Mouse (Mus musculus) heart, postnatal 25 days (tissue): ENCODE results near the gene Sord. TPM values are rescaled to one million over a fixed set of nuclear protein-coding genes. Genes with fewer than 3 reads are reported as not detected.

ENCODE experiments used
- DNase-seq: peaks from one replicate; pipeline ENCODE4 v3.0.0; 2022; ENCODE audit warnings: low spot score
- intact Hi-C: fragments of 180-260 bp; cut with DNase I; formaldehyde crosslinking; loops from one replicate; pipeline ENCODE4 v1.15.1; 2025
- total RNA-seq, 2 experiments: library from RNA; stranded (reverse); gene quantifications; 2 replicates each; pipeline ENCODE4 v1.2.3; 2021

Gene Sord
- total RNA-seq, 2 experiments from 2014 or later, result 120 to 128 TPM

DNA sequence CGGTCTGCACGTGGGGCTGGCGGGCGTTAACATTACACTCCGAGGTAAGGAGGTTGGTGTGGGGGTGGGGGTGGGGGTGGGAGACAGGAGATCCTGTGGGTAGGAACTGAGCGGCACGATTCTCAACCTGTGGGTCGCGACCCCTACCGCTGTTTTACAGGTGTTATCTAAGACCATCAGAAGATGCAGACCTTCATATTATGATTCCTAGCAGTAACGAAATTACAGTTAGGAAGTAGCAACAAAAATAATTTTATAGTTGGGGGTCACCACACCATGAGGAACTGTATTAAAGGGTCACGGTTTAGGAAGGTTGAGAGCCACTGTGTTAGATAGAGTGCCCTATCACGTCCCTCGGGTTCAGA lies 66.1 kb downstream of the Sord start:
- intact Hi-C loops, result loop anchor here (2.0 kb wide), 1 partner anchor 106 kb away; no protein-coding TSS in a partner anchor
- DNase-seq, result no peak

DNA sequence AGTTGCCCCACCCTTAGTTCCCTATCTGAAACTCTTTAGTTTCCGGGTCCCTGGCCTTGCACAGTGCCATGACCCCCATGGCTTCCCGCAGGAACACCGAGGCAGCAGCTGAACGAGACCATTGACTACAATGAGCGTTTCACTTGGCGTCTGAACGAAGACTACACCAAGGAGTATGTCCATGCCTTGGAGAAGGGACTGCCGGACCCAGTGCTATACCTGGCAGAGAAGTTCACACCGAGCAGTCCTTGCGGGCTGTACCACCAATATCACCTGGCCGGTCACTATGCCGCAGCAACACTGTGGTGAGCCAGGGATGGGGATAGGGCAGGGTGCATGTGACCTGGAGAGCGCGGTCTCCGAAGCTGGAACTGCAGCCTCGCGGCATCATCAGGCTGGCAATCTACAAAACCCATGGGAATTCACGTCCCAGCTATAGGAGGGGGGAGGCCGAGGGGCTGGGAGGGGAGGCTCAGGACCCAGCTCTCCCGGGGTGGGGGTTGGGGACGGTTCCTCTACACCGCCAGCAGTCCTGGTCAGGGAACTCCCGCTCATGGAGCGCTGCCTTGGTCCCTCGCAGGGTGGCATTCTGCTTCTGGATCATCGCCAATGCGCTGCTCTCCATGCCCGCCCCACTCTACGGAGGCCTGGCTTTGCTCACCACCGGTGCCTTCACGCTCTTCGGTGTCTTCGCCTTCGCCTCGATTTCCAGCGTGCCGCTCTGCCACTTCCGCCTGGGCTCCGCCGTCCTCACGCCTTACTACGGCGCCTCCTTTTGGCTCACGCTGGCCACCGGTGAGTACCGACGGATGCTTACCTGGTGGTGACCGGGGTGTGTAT lies 66.8 kb downstream of the Sord start:
- DNase-seq, result no peak
- intact Hi-C loops, result loop anchor here (2.0 kb wide), 1 partner anchor 106 kb away; no protein-coding TSS in a partner anchor

DNA sequence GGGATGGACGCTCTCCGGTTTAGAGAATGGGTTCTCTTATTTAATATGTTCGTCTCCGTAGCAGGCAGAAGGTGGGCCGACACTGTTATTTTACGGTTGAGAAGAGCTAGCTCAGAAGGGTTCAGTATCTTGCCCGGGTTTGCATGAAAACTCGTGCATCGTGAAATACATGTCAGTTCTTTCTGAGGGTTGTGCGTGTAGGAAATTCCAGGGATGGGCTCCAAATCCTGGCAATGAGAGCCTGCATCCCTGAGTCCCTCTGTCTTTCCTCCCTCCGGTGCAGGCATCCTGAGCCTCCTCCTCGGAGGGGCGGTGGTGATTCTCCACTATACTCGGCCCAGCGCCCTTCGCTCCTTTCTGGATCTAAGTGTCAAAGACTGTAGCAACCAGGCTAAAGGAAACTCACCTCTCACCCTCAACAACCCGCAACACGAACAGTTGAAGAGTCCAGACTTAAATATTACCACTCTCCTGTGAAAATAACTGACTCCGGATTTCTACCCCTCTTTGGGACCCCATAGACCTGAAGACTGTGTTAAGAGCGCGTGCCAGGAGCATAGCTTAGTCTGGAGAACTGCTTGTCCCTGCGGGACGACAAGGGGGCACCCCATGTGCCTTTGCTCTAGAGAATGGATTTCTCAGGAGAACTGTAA lies 67.5 kb downstream of the Sord start:
- no peak for DNase-seq
- intact Hi-C loops, result loop anchor here (2.0 kb wide), 1 partner anchor 107 kb away; no protein-coding TSS in a partner anchor

DNA sequence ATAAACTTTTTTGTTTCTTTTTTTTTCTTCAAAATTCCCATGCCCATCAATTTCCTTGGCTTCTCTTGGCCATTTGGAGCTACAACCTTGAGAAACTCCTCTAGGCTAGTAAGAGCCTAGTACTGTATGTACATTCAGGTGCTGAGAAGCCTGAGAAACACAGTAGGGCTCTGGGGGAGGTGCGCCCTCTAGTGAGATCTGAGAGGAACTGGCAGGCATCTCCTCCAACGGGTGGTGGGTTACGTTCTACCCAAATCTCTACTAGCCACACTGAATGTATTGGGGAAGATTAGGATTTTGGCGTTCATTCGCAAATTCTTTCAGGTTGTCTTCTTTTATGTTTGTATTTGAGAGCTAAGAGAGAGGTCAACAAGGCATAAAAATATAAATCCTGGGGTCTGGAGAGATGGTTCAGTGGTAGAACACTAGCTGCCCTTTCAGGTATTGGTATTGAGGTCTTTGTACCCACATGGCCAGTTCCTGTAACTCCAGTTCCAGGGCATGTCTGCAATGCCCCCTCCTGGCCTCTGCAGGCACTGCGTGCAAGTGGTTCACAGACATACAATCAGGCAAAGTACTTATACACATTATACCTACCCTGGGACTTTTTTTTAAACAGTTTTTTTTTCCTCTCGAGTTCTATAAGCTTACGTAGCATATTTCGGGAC lies 68.2 kb downstream of the Sord start:
- DNase-seq, result no peak
- intact Hi-C loops, result no loop called here

DNA sequence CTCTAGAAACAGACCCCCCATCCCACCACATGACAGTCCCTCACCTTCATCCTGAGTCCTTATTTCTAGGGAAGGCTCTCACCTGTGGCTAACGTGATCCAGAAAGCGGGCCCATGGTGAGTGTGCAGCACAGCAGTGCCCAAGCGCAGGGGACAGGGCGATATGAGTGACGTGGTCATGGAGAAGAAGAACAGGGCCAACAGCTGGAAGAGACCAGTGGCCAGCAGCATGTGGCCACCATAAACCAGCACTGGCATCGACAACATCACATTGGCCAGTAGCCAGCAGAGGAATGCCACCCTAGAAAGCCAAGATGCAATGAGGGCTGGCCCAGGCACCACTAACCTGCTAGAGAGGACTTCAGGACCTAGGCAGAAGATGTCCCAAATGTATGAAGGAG lies 70.0 kb downstream of the Sord start:
- no peak for DNase-seq
- intact Hi-C loops, result no loop called here

DNA sequence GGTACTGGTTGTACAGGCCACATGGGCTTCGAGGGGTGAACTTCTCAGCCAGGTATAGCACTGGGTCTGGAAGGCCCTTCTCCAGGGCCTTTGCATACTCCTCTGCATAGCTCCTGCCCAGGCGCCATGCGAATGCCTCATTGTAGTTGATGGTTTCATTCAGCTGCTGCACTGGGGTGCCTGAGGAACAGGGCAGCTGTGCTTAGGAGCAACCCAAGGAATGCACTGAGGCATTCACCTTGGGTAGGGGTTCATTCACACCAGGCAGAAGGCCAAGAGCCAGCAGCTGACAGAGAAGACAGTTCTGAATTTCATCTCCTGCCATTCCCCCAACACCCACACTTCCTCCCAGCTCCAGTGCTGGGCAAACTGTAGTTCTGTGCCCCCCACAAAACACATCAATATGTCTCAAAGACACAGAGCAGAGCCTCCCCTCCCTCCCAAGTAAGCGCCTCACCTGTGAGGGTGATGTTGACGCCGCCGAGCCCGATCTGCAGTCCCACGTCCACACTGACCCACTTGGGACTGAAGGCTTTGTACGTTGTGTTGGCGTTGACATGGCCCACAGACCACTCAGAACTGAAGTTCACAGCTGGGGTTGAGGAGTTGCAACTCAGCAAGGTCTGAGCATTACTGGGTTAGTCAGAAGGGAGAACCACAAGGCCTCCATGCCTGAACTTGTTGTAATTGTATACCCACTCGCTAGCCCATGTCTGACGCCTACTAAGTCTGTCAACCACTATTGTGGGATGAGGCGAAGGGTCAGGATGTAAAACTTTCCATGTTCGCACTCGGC lies 70.7 kb downstream of the Sord start:
- intact Hi-C loops, result no loop called here
- no peak for DNase-seq

DNA sequence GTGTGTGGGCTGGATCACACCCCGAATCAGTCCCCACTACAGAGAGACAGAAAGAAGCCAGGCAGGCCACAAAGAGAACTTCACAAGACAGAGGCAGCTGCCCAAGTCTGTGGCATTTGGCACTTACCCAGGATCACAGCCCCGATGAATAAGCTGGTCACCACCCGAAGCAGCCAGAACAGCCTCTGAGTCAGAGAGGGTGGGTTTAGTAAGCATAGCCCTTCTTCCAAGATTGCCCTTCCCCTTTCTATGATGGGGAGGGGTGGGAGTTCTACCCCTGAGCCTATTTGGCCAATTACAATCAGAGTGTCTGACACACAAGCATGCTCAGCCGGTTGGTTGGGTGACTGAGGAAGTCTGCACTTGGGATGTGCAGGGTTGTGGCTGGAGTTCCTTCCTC lies 71.6 kb downstream of the Sord start:
- intact Hi-C loops, result no loop called here
- DNase-seq, result no peak

DNA sequence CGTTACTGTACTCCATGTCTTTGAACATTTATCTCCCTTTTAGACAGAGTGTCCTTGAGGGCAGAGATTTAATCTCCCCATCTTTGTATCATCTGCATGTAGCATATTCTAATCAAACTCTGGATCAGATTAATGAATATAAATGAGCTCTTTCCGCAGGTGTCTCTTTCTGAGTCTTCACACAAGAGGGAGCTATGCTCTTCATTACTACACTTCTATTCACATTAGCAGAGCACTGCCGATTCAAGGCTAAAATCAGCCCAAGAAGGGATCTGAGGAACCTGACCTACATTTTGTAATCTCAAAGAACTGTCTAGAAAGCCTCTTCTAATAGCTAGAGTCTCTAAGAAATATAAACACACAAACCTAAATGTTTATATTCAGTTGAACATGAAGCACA lies 75.1 kb downstream of the Sord start:
- intact Hi-C loops, result no loop called here
- no peak for DNase-seq

DNA sequence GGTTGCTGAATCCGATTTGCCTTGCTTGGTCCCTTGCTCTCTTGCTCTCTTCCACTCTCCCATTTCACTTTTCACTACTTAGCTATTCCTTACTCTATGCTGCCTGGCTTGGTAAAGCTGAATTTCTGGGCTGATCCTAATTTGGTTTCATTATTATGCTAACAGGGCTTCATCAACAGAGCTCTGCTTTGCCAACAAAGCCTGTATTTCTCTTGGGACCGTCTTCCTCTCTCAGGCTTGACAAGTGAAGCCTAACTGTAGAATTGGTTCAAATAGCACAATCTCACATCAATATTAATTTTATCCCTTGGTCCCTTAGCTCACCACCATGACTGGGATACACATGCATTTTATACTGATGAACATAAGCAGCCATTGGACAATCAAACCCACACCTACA lies 77.0 kb downstream of the Sord start:
- intact Hi-C loops, result no loop called here
- DNase-seq, result no peak

DNA sequence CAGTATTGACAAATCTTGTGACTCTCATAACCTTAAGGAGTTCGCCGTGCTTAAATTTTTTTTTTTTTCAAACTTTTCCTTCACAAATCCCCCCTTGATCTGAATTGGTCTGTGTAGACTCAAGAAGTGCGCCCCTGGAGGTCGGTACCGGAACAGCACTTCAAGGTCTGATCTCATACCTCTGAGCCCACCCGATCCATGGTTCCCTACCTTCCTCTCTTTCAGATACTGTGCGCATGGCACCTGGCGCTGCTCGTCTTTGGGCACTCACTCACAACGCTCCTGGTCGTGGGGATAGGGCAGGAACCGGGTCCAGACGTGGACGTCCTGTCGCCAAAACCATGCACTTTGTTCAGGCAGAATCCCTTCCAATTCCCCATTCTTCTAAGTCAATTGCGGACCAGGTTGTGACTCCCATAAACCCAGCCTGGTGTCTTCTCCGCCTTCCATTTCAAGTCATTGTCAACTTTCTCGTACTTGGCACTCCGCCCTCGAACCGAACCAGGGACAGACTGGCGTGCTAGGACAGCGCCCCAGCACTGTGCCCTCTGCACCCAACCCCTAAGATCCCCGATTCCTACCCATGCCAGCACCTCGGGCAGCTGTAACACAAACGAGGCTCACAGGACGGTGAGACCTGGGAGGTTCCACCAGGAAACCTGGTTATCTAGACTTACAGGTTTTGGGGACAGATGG lies 78.3 kb downstream of the Sord start:
- intact Hi-C loops, result no loop called here
- no peak for DNase-seq

DNA sequence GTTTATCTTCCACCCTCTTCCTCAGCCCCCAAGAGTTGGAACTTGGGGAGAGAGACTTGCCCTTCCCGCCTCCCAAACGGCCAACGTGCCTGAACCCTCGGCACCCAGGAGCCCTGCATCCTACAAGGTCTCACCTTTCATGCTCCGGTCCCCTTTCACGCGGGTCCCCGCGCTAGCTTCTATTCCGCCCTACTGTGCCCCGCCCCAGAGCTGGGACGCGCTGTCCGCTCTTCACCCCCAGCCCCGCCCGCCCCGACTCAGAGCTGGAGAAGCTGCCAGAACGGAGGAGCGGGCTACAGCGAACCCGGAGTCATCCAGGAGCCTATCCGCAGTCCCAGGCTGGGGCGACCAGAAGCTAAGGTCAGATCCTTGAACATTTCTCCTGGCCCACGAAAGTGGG lies 79.0 kb downstream of the Sord start, which contains the start of gene Duoxa1:
Duoxa1 (minus strand) TSS at position 195 of the 400 bp plus-strand sequence.
- intact Hi-C loops, result no loop called here
- no peak for DNase-seq

Other genes with a start within 250 kb of the Sord start
- gene Eif3j1, start 206.2 kb upstream of the Sord start, total RNA-seq, result 10 to 100 TPM; 20.0 to 21.4 TPM
- gene Spg11, start 116.4 kb upstream of the Sord start, total RNA-seq, result 10 to 100 TPM; 10.2 to 11.3 TPM
- 100 to 1,000 TPM; 132 to 152 TPM for gene B2m, start 87.1 kb upstream of the Sord start, total RNA-seq
- gene Trim69, start 74.0 kb upstream of the Sord start, total RNA-seq, result not detected
- gene Patl2, start 48.6 kb upstream of the Sord start, total RNA-seq, result not detected
- gene Terb2, start 48.5 kb upstream of the Sord start, total RNA-seq, result not detected
- under 1 TPM; 0.44 to 0.45 TPM for gene Duox2, start 63.7 kb downstream of the Sord start, total RNA-seq
- gene Duoxa2, start 64.2 kb downstream of the Sord start, total RNA-seq, result under 1 TPM; 0.17 to 0.26 TPM
- under 1 TPM; 0.28 to 0.29 TPM for gene Duoxa1, start 79.0 kb downstream of the Sord start, total RNA-seq
- gene Duox1, start 80.9 kb downstream of the Sord start, total RNA-seq, result under 1 TPM; 0.20 to 0.23 TPM
- 1 to 10 TPM; 3.7 to 6.6 TPM for gene Shf, start 134.4 kb downstream of the Sord start, total RNA-seq
- 10 to 100 TPM; 18.8 to 23.8 TPM for gene Slc28a2, start 191.7 kb downstream of the Sord start, total RNA-seq